Mouse (Mus musculus) myocyte (in vitro differentiated cells): ENCODE results near the gene Bbs2.
"Not testable (repeated sequence)": the region's sequence is repeated elsewhere in the genome, so short reads cannot be mapped to it uniquely, and the experiment has no call there.

Source experiments
- CEBPB ChIP-seq: IDR thresholded peaks from 2 replicates; pipeline ENCODE4 v1.6.1; 2011; ENCODE audit warnings: mild to moderate bottlenecking, moderate library complexity; ENCODE audit not compliant: poor library complexity, insufficient read depth, severe bottlenecking
- E2F4 ChIP-seq: IDR thresholded peaks from one replicate; pipeline ENCODE4 v1.6.1; 2011; ENCODE audit warnings: mild to moderate bottlenecking, control low read depth, moderate library complexity; ENCODE audit not compliant: insufficient read depth
- MAX ChIP-seq: IDR thresholded peaks from one replicate; pipeline ENCODE4 v1.6.1; 2011; ENCODE audit warnings: low read depth, mild to moderate bottlenecking, control low read depth
- POLR2A ChIP-seq: IDR thresholded peaks from one replicate; pipeline ENCODE4 v1.6.1; 2011; ENCODE audit warnings: low read depth, mild to moderate bottlenecking, control low read depth, moderate library complexity; ENCODE audit not compliant: insufficient read length
- POLR2AphosphoS2 ChIP-seq: IDR thresholded peaks from one replicate; pipeline ENCODE4 v1.6.1; 2011; ENCODE audit warnings: low read depth, control low read depth; ENCODE audit not compliant: insufficient read length
- SRF ChIP-seq: IDR thresholded peaks from one replicate; pipeline ENCODE4 v1.6.1; 2011; ENCODE audit warnings: low read depth; ENCODE audit not compliant: control insufficient read depth, insufficient read length
- TCF12 ChIP-seq: IDR thresholded peaks from one replicate; pipeline ENCODE4 v1.6.1; 2011; ENCODE audit warnings: mild to moderate bottlenecking, control low read depth; ENCODE audit not compliant: poor library complexity, insufficient read depth, severe bottlenecking
- TCF3 ChIP-seq: IDR thresholded peaks from one replicate; pipeline ENCODE4 v1.6.1; 2011; ENCODE audit warnings: low read depth, control low read depth; ENCODE audit not compliant: insufficient read length

DNA sequence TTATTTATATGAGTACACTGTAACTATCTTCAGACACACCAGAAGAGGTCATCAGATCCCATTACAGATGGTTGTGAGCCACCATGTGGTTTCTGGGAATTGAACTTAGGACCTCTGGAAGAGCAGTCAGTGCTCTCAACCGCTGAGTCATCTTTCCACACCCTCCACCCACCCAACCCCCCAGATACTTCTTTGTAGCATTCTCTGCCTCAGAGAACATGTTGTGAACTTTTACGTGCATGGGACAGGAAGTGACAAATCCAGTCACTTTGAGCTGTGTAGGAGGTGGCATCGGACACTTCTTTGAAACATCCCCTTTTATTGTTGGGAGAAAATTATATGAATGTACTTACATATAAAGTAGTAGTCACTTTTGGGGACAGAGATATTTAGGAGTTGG is 35.9 kb upstream of the Bbs2 start:
- not testable (repeated sequence) for TF ChIP-seq TCF12, POLR2A, SRF, POLR2AphosphoS2, TCF3, CEBPB, MAX, E2F4
